Mouse (Mus musculus): Measurements from ENCODE around the gene Rbpj. TPM values are rescaled to one million over a fixed set of nuclear protein-coding genes. Genes with fewer than 3 reads are reported as not detected.
A peak's percentile ranks its signal among the peaks of the same experiment; 100 is the strongest.
"Not testable (repeated sequence)": the region's sequence is repeated elsewhere in the genome, so short reads cannot be mapped to it uniquely, and the experiment has no call there.

Rbpj gene
- total RNA-seq, 2 experiments from 2014 or later, result 27.8 to 29.0 TPM

GRCm38 (mm10) chr5:53546979-53547472, 81.1 kb downstream of the Rbpj start:
- no peak for DNase-seq (ENCODE audit: low spot score in 2 of 2)

- DNase-seq (ENCODE audit: low spot score in 2 of 2), result not testable (repeated sequence)
These were observed 84.4 kb downstream of the Rbpj start for GRCm38 (mm10) chr5:53550329-53550728.

DNA sequence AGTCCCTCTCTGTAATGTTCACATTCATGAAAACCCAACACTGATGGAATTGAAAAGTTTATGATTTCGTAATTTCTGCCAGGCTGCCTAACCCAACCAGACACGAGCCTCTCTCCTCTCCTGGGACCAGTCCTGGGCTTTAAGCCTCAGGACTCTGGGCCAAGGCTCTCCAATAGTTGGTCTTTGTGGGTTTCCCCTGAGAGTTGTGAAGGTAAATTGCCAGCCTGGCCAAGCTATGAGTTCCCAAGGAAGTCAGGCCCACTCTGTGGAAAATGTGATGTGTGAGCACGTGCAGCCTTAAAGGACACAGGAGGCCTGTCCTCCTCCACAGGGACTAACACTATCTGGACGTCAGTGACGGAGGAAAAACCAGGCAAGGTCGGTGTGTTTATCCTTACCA, 85.4 kb downstream of the Rbpj start:
- no peak for DNase-seq (ENCODE audit: low spot score in 2 of 2)

- no peak for DNase-seq (ENCODE audit: low spot score in 2 of 2)
These were observed 86.0 kb downstream of the Rbpj start for GRCm38 (mm10) chr5:53551910-53552309.

DNA sequence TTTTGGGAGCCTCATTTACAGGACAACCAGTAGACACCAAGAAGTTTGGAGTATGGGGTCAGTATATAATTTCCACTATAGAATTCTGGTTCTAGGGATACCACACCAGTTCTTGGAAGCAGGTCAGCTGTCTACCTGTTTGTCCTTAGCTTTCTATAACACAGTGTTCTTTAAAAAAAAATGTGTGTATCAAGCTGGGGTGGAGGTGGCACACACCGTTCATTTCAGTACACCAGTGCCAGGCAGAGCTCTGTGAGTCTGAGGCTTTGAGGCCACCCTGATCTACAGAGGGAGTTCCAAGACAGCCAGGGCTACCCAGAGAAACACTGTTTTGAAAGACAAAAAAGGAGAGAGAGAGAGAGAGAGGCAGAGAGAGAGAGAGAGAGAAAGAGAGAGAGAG, 87.3 kb downstream of the Rbpj start:
- DNase-seq (ENCODE audit: low spot score in 2 of 2), result no peak

DNA sequence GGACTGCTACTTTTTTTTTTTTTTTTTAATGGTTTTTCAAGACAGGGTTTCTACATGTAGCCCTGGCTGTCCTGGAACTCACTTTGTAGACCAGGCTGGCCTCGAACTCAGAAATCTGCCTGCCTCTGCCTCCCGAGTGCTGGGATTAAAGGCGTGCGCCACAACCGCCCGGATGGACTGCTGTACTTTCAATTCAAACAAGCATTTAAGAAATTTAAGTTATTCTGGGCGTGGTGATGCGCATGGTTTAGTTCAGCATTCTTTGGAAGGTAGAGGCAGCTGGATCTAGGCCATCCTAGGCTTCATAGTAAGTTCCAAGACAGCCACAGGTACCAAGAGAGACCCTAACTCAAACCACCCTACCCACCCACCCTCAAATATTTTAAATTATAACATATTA, 88.2 kb downstream of the Rbpj start:
- no peak for DNase-seq (ENCODE audit: low spot score in 2 of 2)

DNA sequence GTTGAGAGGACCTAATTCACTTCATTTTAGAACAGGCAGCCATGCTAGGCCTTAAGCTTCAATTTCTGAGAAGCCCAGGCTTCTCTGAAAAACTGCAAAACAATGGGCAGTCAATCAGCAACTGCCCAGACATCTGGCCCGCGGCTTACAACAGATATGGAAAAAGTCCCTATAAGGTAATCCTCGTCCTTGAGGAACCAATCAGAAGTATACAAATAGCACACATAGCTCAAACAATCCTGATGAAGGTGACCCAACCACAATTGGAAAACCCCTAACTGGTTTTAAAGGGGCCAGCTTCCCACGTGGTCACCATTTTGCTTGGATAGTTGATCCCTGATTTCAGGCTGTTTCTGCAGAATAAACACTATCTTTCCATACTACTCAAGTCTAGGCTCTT, 89.0 kb downstream of the Rbpj start:
- no peak for DNase-seq (ENCODE audit: low spot score in 2 of 2)

DNA sequence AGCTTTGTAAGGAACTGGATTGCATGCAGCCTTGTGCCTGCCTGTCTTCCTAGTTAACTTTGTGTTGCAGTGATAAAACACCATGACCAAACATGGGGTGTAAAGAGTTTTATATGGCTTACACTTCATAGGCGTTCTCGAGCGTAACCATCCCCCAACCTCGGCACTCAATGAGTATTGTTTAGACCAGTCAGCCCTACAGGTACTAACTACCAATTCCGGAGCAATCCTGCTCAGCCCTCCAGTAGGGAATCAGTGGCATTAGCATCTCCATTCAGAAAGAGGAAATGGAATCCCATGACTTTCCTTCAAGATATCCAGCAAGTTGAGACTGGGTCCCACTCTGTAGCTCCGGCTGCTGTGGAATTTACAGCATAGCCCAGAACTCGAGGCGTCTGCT, 89.5 kb downstream of the Rbpj start:
- no peak for DNase-seq (ENCODE audit: low spot score in 2 of 2)

- no peak for DNase-seq (ENCODE audit: low spot score in 2 of 2)
These were observed 90.0 kb downstream of the Rbpj start for GRCm38 (mm10) chr5:53555929-53556328.

DNA sequence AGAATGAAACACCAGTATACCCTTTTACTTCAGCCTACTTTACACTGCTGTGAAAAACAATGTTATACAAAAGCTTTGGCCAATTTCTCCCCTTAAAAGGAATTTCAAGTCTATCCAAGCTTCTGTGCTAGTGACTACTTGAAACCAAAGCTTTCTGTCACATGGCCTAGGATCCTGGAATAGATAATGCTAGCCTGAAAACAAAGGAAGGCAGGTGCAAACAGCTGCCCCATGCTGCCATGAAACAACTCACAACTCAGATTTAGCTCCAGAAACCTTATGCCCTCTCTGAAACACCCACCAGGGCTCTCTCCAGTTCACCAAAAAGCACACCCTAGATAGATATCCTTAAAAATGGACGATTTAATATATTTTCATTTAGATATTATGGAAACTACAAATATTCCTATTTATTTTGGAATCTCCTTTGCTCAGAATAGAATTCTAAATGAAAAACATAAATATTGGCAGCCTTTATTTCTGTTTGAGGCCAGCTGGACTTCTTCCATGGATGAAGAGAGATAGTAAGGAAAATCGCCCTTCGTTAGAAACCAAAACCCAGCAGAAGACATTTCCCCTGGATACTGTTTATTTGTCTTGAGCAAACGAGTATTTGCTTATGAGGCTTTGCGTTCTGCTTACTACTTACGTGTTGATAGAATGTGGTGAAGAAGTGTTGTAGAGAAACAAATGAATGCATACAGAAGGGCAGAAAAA, 91.8 kb downstream of the Rbpj start:
- no peak for DNase-seq (ENCODE audit: low spot score in 2 of 2)

- no peak for DNase-seq (ENCODE audit: low spot score in 2 of 2)
These were observed 95.2 kb downstream of the Rbpj start for GRCm38 (mm10) chr5:53561160-53561559.

GRCm38 (mm10) chr5:53564309-53564708, 98.4 kb downstream of the Rbpj start:
- no peak for DNase-seq (ENCODE audit: low spot score in 2 of 2)

GRCm38 (mm10) chr5:53565213-53565794, 99.4 kb downstream of the Rbpj start:
- no peak for DNase-seq (ENCODE audit: low spot score in 2 of 2)

DNA sequence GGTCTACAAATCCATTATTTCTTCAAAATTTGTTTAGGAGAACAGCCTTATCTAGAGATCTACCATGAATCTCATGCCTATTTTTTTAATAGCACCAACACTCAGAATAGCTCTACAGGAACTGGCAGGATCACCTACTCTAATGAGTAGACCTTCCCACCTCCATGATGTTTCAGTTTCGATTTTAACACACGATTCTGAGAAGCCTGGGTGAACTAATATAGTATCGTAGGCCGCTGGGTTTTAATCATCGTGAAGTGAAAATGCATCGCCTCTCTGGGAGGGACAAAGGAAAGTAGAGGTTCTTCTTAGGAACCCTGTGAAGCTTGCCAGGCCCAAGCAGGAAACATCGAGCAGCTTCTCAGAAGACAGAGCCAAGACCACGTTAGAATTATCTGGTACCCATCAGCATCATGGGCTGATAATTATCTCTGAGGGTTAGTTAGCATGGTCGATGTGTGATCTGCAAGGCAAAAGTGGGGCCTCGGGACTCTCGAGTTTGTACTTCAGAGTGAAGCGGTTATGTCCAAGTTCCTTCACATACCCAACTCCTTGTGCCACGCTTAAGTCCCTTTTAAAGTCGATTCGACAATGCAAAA, 100.6 kb downstream of the Rbpj start:
- DNase-seq (ENCODE audit: low spot score in 2 of 2), result no peak

- DNase-seq (ENCODE audit: low spot score in 2 of 2), result no peak
These were observed 106.5 kb downstream of the Rbpj start for GRCm38 (mm10) chr5:53572496-53572895.

DNA sequence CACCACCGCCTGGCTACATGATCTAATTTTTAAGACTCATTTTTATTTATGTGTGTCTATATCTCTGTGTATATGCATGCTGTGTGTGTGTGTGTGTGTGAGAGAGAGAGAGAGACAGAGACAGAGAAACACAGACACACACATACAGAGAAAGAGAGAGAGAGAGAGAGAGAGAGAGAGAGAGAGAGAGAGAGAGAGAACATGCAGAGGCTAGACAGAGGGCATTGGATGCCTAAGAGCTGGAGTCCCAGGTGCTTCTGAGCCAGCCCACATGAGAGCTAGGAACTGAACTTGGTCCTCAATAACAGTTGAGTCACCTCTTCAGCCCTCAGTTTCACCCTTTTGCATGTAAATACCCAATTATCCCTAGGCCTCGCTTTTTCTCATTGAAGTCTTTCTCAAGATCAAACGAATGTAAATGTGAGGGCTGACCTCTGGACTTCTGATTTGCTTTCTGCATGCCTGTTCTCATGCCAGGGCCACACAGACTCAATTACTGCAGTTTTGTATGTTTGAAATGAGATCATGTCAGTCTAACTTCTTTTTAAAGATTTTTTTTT, 109.0 kb downstream of the Rbpj start:
- no peak for DNase-seq (ENCODE audit: low spot score in 2 of 2)

DNA sequence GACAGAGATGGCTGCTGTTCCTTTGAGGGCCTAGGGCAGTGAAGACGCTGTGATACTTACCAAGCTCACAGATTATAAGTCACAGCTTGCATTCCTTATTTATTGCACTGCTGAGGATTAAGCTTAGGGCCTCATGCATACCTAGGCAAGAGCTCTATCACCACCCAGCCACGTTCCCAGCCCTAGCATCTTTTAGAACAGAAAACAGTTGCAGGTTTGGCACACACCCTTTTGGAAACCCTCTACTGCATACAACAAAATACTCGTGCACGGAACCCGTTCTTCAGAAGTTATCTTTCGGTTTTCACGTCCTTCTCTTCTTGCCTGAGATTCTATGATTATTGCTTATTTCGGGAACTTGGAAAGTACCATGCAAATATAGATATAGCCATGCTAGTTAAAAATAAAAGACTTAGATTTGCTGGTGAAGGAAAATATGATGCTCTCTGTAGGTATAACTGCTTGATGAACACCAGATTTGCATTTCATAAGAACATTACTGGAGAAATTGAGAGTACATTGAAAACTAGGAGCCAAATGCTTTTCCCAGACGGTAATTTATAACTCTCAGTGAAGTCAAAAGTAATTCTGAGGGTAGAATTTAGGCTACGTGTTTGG, 111.4 kb downstream of the Rbpj start:
- no peak for DNase-seq (ENCODE audit: low spot score in 2 of 2)

DNA sequence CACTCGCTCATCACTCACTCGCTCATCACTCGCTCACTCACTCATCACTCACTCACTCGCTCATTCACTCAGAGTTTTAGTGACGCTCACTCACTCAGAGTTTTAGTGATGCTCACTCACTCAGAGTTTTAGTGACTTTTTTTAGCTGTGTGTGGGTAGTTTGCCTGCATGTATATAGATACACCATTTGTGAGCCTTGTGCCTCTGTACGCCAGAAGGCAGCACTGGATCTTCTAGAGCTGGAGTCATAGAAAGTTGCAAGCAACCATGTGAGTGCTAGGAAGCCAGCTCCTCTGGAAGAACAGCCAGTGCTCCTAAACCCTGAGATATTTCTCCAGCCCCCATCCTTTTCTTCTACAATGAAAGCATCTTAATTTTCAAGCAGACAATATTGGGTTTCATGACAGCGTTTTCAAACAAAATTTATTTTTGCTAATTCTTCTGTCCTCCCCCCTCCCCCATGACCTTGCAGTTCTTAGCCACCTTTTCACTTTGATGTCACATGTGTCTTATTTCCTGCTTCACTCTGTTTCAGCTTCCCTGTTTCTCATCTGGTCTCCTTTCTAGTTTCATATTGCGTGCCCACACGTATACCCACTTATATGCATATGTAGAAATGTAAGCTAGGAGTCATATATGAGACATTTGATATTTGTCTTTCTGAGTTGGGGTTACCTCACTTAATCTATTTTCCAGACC, 118.3 kb downstream of the Rbpj start:
- DNase-seq (ENCODE audit: low spot score in 2 of 2), result peak; percentile 16 to 26

DNA sequence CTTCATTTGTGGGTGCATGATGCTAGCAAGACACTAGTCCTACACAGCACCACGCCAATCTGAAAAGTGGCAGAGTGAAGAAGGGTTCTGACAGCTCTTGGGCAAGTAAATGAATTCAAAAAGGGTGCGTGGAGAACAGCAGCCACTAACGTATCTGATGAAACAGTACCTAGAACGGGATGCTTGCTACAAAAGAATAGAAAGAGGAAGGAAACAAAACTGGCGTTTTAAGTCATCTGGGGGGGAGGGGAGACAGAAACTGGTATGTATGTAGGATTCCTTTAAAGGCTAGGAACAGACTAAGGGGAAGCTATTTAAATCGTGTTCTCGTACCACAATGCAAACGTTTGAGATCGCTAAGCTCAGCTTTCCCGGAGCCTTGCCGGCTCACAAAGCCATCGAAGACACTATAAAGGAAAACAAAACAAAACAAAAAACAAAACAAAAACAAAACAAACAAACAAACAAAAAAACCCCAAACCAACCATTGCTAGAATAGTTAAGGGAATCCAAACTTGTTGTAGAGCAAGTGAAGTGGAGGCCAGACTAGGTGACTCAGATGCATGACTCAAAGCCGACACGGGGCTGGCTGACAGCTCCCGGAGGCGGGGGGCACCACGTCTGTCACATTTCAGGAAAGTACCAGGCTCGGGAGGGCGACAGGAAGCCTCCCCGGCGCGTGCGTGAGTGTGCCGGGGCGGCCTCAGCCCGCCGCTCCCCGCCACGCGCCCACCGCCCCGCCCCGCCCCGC, 122.6 kb downstream of the Rbpj start:
- peak in 1 of 2 experiments; percentile 62 for DNase-seq (ENCODE audit: low spot score in 2 of 2)

DNA sequence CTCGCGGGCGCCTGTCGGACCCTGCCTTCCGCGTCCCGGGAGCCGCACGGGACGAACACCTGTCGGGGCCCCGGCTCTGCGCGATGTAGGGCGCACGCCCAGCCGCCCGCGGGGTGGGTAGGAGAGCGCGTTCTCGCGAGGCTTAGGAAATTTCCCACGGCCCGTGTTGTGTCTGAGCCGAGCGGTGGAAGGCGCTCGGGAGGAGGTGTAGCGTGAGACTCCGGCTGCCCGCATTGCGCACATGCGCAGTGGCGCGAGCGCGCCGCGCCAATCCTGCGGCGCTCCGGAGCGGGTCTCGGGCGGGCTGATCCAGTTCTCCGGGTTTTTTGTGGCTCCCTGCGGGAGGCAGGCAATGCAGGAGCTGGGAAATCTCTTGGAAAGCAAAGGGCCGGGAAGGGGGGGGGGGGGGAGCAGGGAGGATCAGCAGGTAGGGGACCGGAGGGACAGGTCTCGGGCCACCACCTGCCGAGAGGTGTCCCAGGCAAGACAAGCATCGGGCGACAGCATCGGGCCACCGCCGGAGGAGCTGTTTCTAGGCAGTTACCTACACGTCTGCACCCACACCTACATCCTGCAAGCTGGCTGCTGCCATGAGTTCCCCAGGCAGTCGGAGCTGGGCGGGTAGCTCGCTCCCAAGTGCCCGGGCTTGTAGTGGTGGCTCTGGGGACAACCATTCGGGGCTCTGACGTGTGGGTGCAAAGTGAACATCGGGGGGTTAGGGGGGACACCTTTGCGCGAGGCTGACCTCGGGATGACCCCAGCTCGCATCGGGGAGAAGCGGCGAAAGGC, 123.4 kb downstream of the Rbpj start:
- DNase-seq (ENCODE audit: low spot score in 2 of 2), result peak; percentile 97 to 98

Data from left cerebral cortex, adult 18-20 months (tissue).